In the genomic region with DNA sequence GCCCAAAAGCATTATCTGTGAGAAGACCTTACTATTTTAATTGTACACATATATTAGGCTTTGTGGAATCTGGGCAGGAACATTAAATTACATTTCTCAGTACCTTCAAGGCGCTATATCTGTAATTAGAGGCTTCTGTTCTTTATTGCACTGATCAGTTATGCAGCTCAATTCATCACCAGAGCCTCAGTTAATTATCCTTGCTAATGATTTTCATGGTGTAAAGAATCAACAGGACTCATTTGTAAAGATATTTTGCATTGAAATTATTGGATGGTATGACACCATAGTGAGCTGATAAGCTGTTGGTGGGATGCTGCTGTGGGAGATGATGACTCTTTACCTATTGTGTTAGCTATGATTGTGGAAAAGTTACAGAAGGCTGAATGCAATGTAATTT, we compare ENCODE assay signal across 18 mouse cellular contexts.
"Had no signal": no experiment of that assay in that cellular context is flagged by ENCODE, and none has a peak within 500 bp of the region (broad histone marks: within the 10 kb centered on the region; RNA-seq: fewer than 3 reads in every experiment).

No protein-coding gene starts in this region.

- ATAC-seq: liver, postnatal 0 days; midbrain, embryonic 15.5 days had no signal

- H3K27ac ChIP-seq: kidney, postnatal 0 days; layer of hippocampus, adult 2 months; limb, embryonic 12.5 days; liver, embryonic 13.5 days; lung, embryonic 15.5 days; macrophage; midbrain, embryonic 15.5 days; stomach, embryonic 15.5 days had no signal

- H3K27me3 ChIP-seq: limb, embryonic 12.5 days; liver, embryonic 13.5 days; lung, embryonic 15.5 days; megakaryocyte, embryonic 14.5 days; midbrain, embryonic 15.5 days; stomach, embryonic 15.5 days had no signal

- H3K4me3 ChIP-seq: layer of hippocampus, adult 2 months; limb, embryonic 12.5 days; liver, embryonic 13.5 days; lung, embryonic 15.5 days; megakaryocyte, embryonic 14.5 days; midbrain, embryonic 15.5 days; stomach, embryonic 15.5 days had no signal

- DNase-seq: kidney, adult 9 months; kidney, postnatal 4 days; liver; liver, embryonic 13.5 days; liver, postnatal 0 days; lung, postnatal 14 days; right cerebral cortex, postnatal 14 days; thymus, adult 2 months; thymus, postnatal 25 days had no signal

- H3K9ac ChIP-seq: limb, embryonic 12.5 days; liver, embryonic 13.5 days; liver, postnatal 0 days; lung, embryonic 15.5 days; midbrain, embryonic 15.5 days; stomach, embryonic 15.5 days had no signal

- H3K36me3 ChIP-seq: limb, embryonic 12.5 days; liver, embryonic 13.5 days; lung, embryonic 15.5 days; midbrain, embryonic 15.5 days; stomach, embryonic 15.5 days had no signal

- H3K4me2 ChIP-seq: limb, embryonic 12.5 days; liver, embryonic 13.5 days; lung, embryonic 15.5 days; midbrain, embryonic 11.5 days; midbrain, embryonic 15.5 days; stomach, embryonic 15.5 days had no signal

- H3K4me1 ChIP-seq: limb, embryonic 12.5 days; liver, embryonic 13.5 days; lung, embryonic 15.5 days; megakaryocyte, embryonic 14.5 days; midbrain, embryonic 15.5 days; stomach, embryonic 15.5 days had no signal

- H3K9me3 ChIP-seq: limb, embryonic 12.5 days; liver, embryonic 13.5 days; lung, embryonic 15.5 days; midbrain, embryonic 15.5 days; stomach, embryonic 15.5 days had no signal
